In the genomic region with DNA sequence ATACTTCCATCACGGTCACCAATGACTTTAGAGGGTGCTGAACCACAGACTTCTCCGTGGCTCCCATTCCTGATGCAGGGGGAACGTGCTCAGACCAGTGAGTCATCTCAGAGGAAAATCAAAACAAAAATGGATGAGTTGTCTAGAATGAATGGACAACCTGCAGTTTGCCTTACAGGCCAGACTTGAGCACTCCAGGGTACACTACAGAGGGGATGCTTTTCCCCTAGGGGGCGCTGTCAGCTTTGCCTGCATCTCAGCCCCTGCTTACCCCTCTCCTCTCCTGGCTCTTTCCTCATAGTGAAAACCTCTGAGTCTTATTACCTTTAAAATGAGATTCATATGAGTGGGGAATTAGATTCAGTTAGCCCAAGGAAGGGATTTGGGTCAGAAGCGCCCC, we compare ENCODE assay signal across 7 mouse cellular contexts.
A peak's percentile ranks its signal among the peaks of the same experiment; 100 is the strongest.
DNase-seq lines count a peak whose midpoint lies in the region; ATAC-seq and TF ChIP-seq lines count a peak whose summit lies in the region.

No protein-coding gene starts in this region.

- H3K27me3 ChIP-seq in forebrain, postnatal 0 days (ENCODE audit: insufficient read depth, low read length), result no peaks in the 10 kb centered on the region
- H3K27me3 ChIP-seq in stomach, postnatal 0 days (ENCODE audit: control insufficient read depth, insufficient read depth, low read length), result no peaks in the 10 kb centered on the region

- no peak overlapping the region for H3K27ac ChIP-seq in forebrain, postnatal 0 days (ENCODE audit: low read depth, low read length)
- no peak overlapping the region for H3K27ac ChIP-seq in stomach, postnatal 0 days (replicated peaks)

- H3K9me3 ChIP-seq in forebrain, postnatal 0 days (ENCODE audit: low read length), result no peaks in the 10 kb centered on the region
- no peaks in the 10 kb centered on the region for H3K9me3 ChIP-seq in stomach, postnatal 0 days (ENCODE audit: control insufficient read depth, low read length)

- peak; percentile 61 for TF ChIP-seq CTCF in forebrain, postnatal 0 days (IDR thresholded peaks at IDR 0.05; ENCODE audit: low read depth)
- TF ChIP-seq CTCF in stomach, postnatal 0 days (IDR thresholded peaks at IDR 0.05; ENCODE audit: low read depth), result peak; percentile 61

- WGBS in forebrain, postnatal 0 days, result 44% methylated on average over 5 of the region's 5 CpGs
- 51% methylated on average over 5 of the region's 5 CpGs for WGBS in stomach, postnatal 0 days

- H3K4me1 ChIP-seq in forebrain, postnatal 0 days (ENCODE audit: insufficient read depth), result no peaks in the 10 kb centered on the region
- no peaks in the 10 kb centered on the region for H3K4me1 ChIP-seq in stomach, postnatal 0 days (replicated peaks; ENCODE audit: control insufficient read depth, insufficient read depth)

- no peaks in the 10 kb centered on the region for H3K36me3 ChIP-seq in forebrain, postnatal 0 days (ENCODE audit: insufficient read depth)
- no peaks in the 10 kb centered on the region for H3K36me3 ChIP-seq in stomach, postnatal 0 days (ENCODE audit: control insufficient read depth, insufficient read depth, low read length)

- H3K9ac ChIP-seq in forebrain, postnatal 0 days, result no peak overlapping the region
- H3K9ac ChIP-seq in stomach, postnatal 0 days (ENCODE audit: low read length), result no peak overlapping the region

- H3K4me3 ChIP-seq in forebrain, postnatal 0 days (ENCODE audit: low read depth, low read length), result no peak overlapping the region
- no peak overlapping the region for H3K4me3 ChIP-seq in stomach, postnatal 0 days (ENCODE audit: low read depth, low read length)

- no peak overlapping the region for H3K4me2 ChIP-seq in forebrain, postnatal 0 days (ENCODE audit: low read depth)
- no peak overlapping the region for H3K4me2 ChIP-seq in stomach, postnatal 0 days (replicated peaks; ENCODE audit: low read depth)

- TF ChIP-seq EP300 in stomach, postnatal 0 days (optimal IDR thresholded peaks at IDR 0.05), result no peak

- peak; percentile 42; the same call in 1 of the 2 replicates for ATAC-seq in forebrain, postnatal 0 days
- ATAC-seq in stomach, postnatal 0 days (ENCODE audit: low FRiP score, low TSS enrichment), result no peak

- peak; percentile 14 to 62 for DNase-seq in spleen, postnatal 10 days (ENCODE audit: low spot score in 2 of 2)
- no peak for DNase-seq in spleen, adult 12 weeks (ENCODE audit: low spot score)
- DNase-seq in adrenal gland, postnatal 4 days (ENCODE audit: low spot score in 2 of 2), result peak; percentile 26 to 51
- peak; percentile 36 for DNase-seq in forebrain, postnatal 0 days
- peak; percentile 58 to 92 for DNase-seq in layer of hippocampus, adult 18-20 months (ENCODE audit: low spot score in 2 of 2)
- DNase-seq in lung, postnatal 10 days, result peak; percentile 62
- peak; percentile 24 for DNase-seq in stomach, postnatal 0 days (ENCODE audit: low spot score)
